Mouse (Mus musculus) left cerebral cortex, postnatal 14 days (tissue): ENCODE measurements around the gene Stk32b. TPM values are rescaled to one million over a fixed set of nuclear protein-coding genes. Genes with fewer than 3 reads are reported as not detected.

ENCODE experiments used
- DNase-seq, 2 experiments: peaks; one replicate each; pipeline ENCODE4 v3.0.0; 2021 to 2022; ENCODE audit warnings: low spot score in 2 of 2, mixed read lengths in 1 of 2
- intact Hi-C: fragments of 180-260 bp; cut with DNase I; formaldehyde crosslinking; loops from one replicate; pipeline ENCODE4 v1.15.1; 2025
- total RNA-seq, 2 experiments: library from RNA; stranded (reverse); gene quantifications; 2 replicates each; pipeline ENCODE4 v1.2.3; 2021

Gene Stk32b
- total RNA-seq, 2 experiments from 2014 or later = 2.5 to 3.7 TPM

GRCm38 (mm10) chr5:37427210-37427609 lies 289.8 kb downstream of the Stk32b start:
- intact Hi-C loops = no loop called here
- DNase-seq = no peak

DNA sequence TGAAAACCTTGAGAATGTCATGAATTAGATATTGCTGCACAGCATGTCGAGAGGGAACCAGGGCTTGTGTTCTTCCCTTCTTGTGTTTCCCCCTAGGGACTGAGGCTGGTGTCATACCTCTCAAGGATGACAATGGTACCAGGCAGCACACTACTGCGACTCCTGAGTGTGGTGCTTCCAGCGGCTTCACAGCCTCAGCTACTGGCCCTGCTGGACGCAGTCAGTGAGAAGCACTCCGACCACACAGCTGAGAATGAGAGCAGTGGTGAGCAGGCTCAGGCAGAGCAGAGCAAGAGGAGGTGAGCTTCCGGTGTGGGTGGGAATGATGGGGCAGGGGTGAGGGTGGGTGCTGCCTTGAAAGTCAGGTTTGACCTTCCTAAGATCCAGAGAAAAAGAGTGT lies 297.9 kb downstream of the Stk32b start:
- no peak for DNase-seq
- intact Hi-C loops = no loop called here

Other genes starting within 250 kb of the Stk32b start
- under 1 TPM in 1 of 2 experiments, not detected in 1; 0.37 TPM for gene Cytl1, start 18.3 kb upstream of the Stk32b start, total RNA-seq
- gene Msx1, start 107.4 kb upstream of the Stk32b start, total RNA-seq = 1 to 10 TPM; 3.1 to 4.1 TPM